Mouse (Mus musculus) right cerebral cortex, adult 18-20 months (tissue): ENCODE measurements around the gene Tnfsfm13.

Experiments
- DNase-seq: peaks from one replicate; pipeline ENCODE4 v3.0.0; 2022; ENCODE audit warnings: mixed read lengths

Gene Tnfsfm13

GRCm38 (mm10) chr11:69680136-69680855 is 15.6 kb downstream of the Tnfsfm13 start:
- no peak for DNase-seq

GRCm38 (mm10) chr11:69679144-69679543 is 16.8 kb downstream of the Tnfsfm13 start:
- no peak for DNase-seq

GRCm38 (mm10) chr11:69672211-69672706 is 23.6 kb downstream of the Tnfsfm13 start, which contains the start of gene Eif4a1:
Gene Eif4a1, minus strand, starts transcription at chr11:69672423.
- DNase-seq: peak; percentile 100

GRCm38 (mm10) chr11:69671726-69672124 is 24.2 kb downstream of the Tnfsfm13 start:
- no peak for DNase-seq

- peak; percentile 91 for DNase-seq
Observed at GRCm38 (mm10) chr11:69670786-69671725, 24.8 kb downstream of the Tnfsfm13 start.

- no peak for DNase-seq
Observed at GRCm38 (mm10) chr11:69666665-69667005, 29.3 kb downstream of the Tnfsfm13 start.

- DNase-seq: peak; percentile 78
Observed at GRCm38 (mm10) chr11:69665961-69666664, 29.8 kb downstream of the Tnfsfm13 start, which contains the start of gene Cd68. Gene Cd68, minus strand, starts transcription at chr11:69666153.

GRCm38 (mm10) chr11:69665457-69665960 is 30.4 kb downstream of the Tnfsfm13 start:
- no peak for DNase-seq

- no peak for DNase-seq
Observed at GRCm38 (mm10) chr11:69664841-69665240, 31.1 kb downstream of the Tnfsfm13 start.

- DNase-seq: no peak
Observed at GRCm38 (mm10) chr11:69663795-69664194, 32.1 kb downstream of the Tnfsfm13 start.

- DNase-seq: no peak
Observed at GRCm38 (mm10) chr11:69662967-69663671, 32.8 kb downstream of the Tnfsfm13 start.

- DNase-seq: peak; percentile 97
Observed at GRCm38 (mm10) chr11:69662213-69662966, 33.5 kb downstream of the Tnfsfm13 start, which contains the start of gene Mpdu1. Gene Mpdu1, minus strand, starts transcription at chr11:69662642.

GRCm38 (mm10) chr11:69661221-69661881 is 34.5 kb downstream of the Tnfsfm13 start:
- no peak for DNase-seq

- DNase-seq: no peak
Observed at GRCm38 (mm10) chr11:69657462-69657881, 38.4 kb downstream of the Tnfsfm13 start.

- DNase-seq: no peak
Observed at GRCm38 (mm10) chr11:69656617-69657461, 39.1 kb downstream of the Tnfsfm13 start.

- no peak for DNase-seq
Observed at GRCm38 (mm10) chr11:69656065-69656455, 39.8 kb downstream of the Tnfsfm13 start.

GRCm38 (mm10) chr11:69655264-69656064 is 40.4 kb downstream of the Tnfsfm13 start, which contains the start of gene Sox15:
Gene Sox15, plus strand, starts transcription at chr11:69655314.
- peak; percentile 65 for DNase-seq

- DNase-seq: no peak
Observed at GRCm38 (mm10) chr11:69654760-69655159, 41.1 kb downstream of the Tnfsfm13 start.

- no peak for DNase-seq
Observed at GRCm38 (mm10) chr11:69653399-69653798, 42.5 kb downstream of the Tnfsfm13 start.
